Mouse (Mus musculus): Measurements from ENCODE around the gene Serpina16. TPM values are rescaled to one million over a fixed set of nuclear protein-coding genes. Genes with fewer than 3 reads are reported as not detected.

Serpina16 gene
- polyA plus RNA-seq, 1 experiment: not detected

DNA sequence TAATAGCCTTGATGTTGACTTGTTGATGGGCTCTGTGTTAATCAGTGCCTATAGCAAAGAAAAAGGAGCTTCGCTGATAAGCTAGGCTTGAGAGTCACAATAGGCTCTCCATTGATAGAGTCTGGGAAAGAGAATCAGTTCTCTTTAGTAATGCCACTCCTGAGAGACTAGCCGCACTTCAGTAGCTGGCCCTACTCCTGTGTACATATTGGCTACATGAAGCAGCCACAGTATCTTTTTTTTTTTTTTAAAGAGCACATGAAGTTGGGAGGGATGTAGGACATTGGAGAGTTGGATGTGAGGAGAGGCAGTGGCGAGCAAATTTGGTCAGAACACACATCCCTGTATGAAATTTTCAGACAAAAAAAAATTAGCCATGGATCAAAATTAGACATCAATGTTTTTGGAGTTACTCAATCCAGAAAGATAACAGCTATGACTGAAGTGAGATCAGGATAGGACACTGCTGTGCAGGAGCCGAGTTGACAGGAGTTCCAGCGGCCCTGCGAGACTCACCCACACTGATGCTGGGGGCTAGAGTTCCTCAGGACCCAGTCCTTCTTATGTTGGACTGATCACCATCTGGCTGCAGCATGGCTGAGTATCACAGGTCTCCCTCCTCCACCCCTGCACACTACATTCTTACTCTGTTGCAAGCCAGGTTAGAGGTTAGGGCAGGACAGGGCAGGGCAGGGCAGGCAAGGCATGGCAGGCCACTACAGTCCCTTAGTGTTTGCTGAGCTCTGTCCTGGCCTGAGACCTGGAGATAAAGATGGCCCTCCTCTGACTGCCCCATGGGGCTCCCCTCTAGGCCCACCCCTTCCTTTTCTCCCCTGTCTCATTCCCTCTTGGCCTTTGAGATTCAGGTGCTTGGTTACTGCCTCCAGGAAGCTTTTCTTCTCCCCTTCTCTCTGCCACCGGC lies 20.6 kb downstream of the Serpina16 start:
- no peaks in the 10 kb centered on the region for H3K27me3 ChIP-seq (ENCODE audit: control insufficient read depth, insufficient read depth, low read length)
- no peak overlapping the region for H3K27ac ChIP-seq (ENCODE audit: insufficient read depth, low read length)
- no peak overlapping the region for H3K4me3 ChIP-seq (replicated peaks; ENCODE audit: insufficient read depth, low read depth, low read length)
- WGBS: 87% methylated on average over 7 of the region's 7 CpGs
- no peak for TF ChIP-seq CTCF (IDR thresholded peaks at IDR 0.05; ENCODE audit: borderline replicate concordance, insufficient read depth, low read depth, low read length)
- TF ChIP-seq POLR2A (IDR thresholded peaks at IDR 0.05; ENCODE audit: borderline replicate concordance, insufficient read depth, low read length): no peak
- no peak for DNase-seq
- H3K4me1 ChIP-seq (ENCODE audit: control insufficient read depth, insufficient read depth, low read length): no peaks in the 10 kb centered on the region

- TF ChIP-seq POLR2A (IDR thresholded peaks at IDR 0.05; ENCODE audit: borderline replicate concordance, insufficient read depth, low read length): no peak
- TF ChIP-seq CTCF (IDR thresholded peaks at IDR 0.05; ENCODE audit: borderline replicate concordance, insufficient read depth, low read depth, low read length): no peak
- no peak overlapping the region for H3K27ac ChIP-seq (ENCODE audit: insufficient read depth, low read length)
Observed at GRCm38 (mm10) chr12:103653836-103654235, 22.1 kb downstream of the Serpina16 start.

GRCm38 (mm10) chr12:103646314-103646713 lies 29.6 kb downstream of the Serpina16 start:
- no peak for DNase-seq
- no peak overlapping the region for H3K27ac ChIP-seq (ENCODE audit: insufficient read depth, low read length)
- TF ChIP-seq POLR2A (IDR thresholded peaks at IDR 0.05; ENCODE audit: borderline replicate concordance, insufficient read depth, low read length) (no peak), CTCF (IDR thresholded peaks at IDR 0.05; ENCODE audit: borderline replicate concordance, insufficient read depth, low read depth, low read length) (no peak)
- no peak overlapping the region for H3K4me3 ChIP-seq (replicated peaks; ENCODE audit: insufficient read depth, low read depth, low read length)
- 77% methylated on average over 2 of the region's 2 CpGs for WGBS
- no peaks in the 10 kb centered on the region for H3K27me3 ChIP-seq (ENCODE audit: control insufficient read depth, insufficient read depth, low read length)
- no peaks in the 10 kb centered on the region for H3K4me1 ChIP-seq (ENCODE audit: control insufficient read depth, insufficient read depth, low read length)

More at GRCm38 (mm10) chr12:103653836-103654235, 22.1 kb downstream of the Serpina16 start:
- Histone ChIP-seq H3K27me3 (ENCODE audit: control insufficient read depth, insufficient read depth, low read length) (no peaks in the 10 kb centered on the region), H3K4me1 (ENCODE audit: control insufficient read depth, insufficient read depth, low read length) (no peaks in the 10 kb centered on the region), H3K4me3 (replicated peaks; ENCODE audit: insufficient read depth, low read depth, low read length) (no peak overlapping the region)
- DNase-seq: no peak
- WGBS: 95% methylated on average over 2 of the region's 2 CpGs

DNA sequence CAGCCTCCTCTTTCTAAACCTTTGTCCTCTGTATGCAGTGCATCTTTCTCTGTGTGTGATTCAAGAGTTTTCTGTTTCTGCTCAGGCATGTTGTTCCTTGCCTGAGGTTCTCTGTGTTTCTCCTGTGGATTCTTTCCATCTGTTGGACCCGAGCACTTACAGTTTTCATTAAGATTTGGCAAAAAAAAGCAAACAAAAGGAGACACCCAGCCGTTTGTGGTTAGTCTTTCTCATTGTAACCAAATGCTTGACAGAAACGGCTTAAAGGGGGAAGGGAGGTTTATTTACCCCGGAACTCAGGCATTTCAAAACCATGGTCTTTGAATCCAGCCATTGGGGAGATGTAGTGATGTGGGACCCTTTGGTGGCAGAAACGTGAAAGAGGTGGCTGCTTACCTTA lies 31.3 kb downstream of the Serpina16 start:
- no peak overlapping the region for H3K27ac ChIP-seq (ENCODE audit: insufficient read depth, low read length)
- H3K4me3 ChIP-seq (replicated peaks; ENCODE audit: insufficient read depth, low read depth, low read length): no peak overlapping the region
- no peak for DNase-seq
- TF ChIP-seq CTCF (IDR thresholded peaks at IDR 0.05; ENCODE audit: borderline replicate concordance, insufficient read depth, low read depth, low read length) (no peak), POLR2A (IDR thresholded peaks at IDR 0.05; ENCODE audit: borderline replicate concordance, insufficient read depth, low read length) (no peak)
- WGBS: 25% methylated on average over 5 of the region's 5 CpGs
- no peaks in the 10 kb centered on the region for H3K4me1 ChIP-seq (ENCODE audit: control insufficient read depth, insufficient read depth, low read length)
- no peaks in the 10 kb centered on the region for H3K27me3 ChIP-seq (ENCODE audit: control insufficient read depth, insufficient read depth, low read length)

GRCm38 (mm10) chr12:103643818-103644217 lies 32.1 kb downstream of the Serpina16 start:
- DNase-seq: no peak
- 76% methylated on average over 3 of the region's 3 CpGs for WGBS
- H3K27ac ChIP-seq (ENCODE audit: insufficient read depth, low read length): no peak overlapping the region
- TF ChIP-seq CTCF (IDR thresholded peaks at IDR 0.05; ENCODE audit: borderline replicate concordance, insufficient read depth, low read depth, low read length): no peak
- no peak for TF ChIP-seq POLR2A (IDR thresholded peaks at IDR 0.05; ENCODE audit: borderline replicate concordance, insufficient read depth, low read length)
- H3K4me3 ChIP-seq (replicated peaks; ENCODE audit: insufficient read depth, low read depth, low read length): no peak overlapping the region
- no peaks in the 10 kb centered on the region for H3K4me1 ChIP-seq (ENCODE audit: control insufficient read depth, insufficient read depth, low read length)
- no peaks in the 10 kb centered on the region for H3K27me3 ChIP-seq (ENCODE audit: control insufficient read depth, insufficient read depth, low read length)

- H3K27me3 ChIP-seq (ENCODE audit: control insufficient read depth, insufficient read depth, low read length): no peaks in the 10 kb centered on the region
- DNase-seq: peak; percentile 41 to 69
- H3K4me3 ChIP-seq (replicated peaks; ENCODE audit: insufficient read depth, low read depth, low read length): no peak overlapping the region
- TF ChIP-seq POLR2A (IDR thresholded peaks at IDR 0.05; ENCODE audit: borderline replicate concordance, insufficient read depth, low read length) (no peak), CTCF (IDR thresholded peaks at IDR 0.05; ENCODE audit: borderline replicate concordance, insufficient read depth, low read depth, low read length) (peak; percentile 66)
- 0% methylated on average over 2 of the region's 2 CpGs for WGBS
- H3K27ac ChIP-seq (ENCODE audit: insufficient read depth, low read length): no peak overlapping the region
- no peaks in the 10 kb centered on the region for H3K4me1 ChIP-seq (ENCODE audit: control insufficient read depth, insufficient read depth, low read length)
Observed at GRCm38 (mm10) chr12:103643336-103643735, 32.6 kb downstream of the Serpina16 start.

DNA sequence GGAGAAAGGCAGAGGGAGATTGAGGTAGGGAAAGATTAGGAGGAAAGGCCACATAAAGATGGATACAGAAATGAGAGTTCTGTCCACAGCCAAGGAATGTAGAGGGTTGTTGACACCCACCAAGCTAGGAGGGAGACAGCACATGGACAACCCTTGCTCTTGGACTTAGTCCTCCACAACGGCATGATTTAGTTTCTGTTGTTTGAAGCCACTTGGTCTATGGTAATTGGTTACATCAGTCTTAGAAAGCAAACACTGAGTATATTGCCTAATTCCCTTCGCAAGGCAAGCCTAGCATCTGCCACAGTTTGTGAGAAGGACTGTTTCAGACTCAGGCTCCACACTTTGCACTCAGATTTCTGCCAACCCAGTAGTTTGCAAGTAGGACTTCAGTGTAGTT lies 40.1 kb downstream of the Serpina16 start:
- Histone ChIP-seq H3K4me3 (replicated peaks; ENCODE audit: insufficient read depth, low read depth, low read length) (no peak overlapping the region), H3K4me1 (ENCODE audit: control insufficient read depth, insufficient read depth, low read length) (no peaks in the 10 kb centered on the region), H3K27ac (ENCODE audit: insufficient read depth, low read length) (no peak overlapping the region), H3K27me3 (ENCODE audit: control insufficient read depth, insufficient read depth, low read length) (no peaks in the 10 kb centered on the region)
- WGBS: 89% methylated on average over 2 of the region's 2 CpGs
- no peak for TF ChIP-seq CTCF (IDR thresholded peaks at IDR 0.05; ENCODE audit: borderline replicate concordance, insufficient read depth, low read depth, low read length)
- no peak for TF ChIP-seq POLR2A (IDR thresholded peaks at IDR 0.05; ENCODE audit: borderline replicate concordance, insufficient read depth, low read length)
- DNase-seq: no peak

DNA sequence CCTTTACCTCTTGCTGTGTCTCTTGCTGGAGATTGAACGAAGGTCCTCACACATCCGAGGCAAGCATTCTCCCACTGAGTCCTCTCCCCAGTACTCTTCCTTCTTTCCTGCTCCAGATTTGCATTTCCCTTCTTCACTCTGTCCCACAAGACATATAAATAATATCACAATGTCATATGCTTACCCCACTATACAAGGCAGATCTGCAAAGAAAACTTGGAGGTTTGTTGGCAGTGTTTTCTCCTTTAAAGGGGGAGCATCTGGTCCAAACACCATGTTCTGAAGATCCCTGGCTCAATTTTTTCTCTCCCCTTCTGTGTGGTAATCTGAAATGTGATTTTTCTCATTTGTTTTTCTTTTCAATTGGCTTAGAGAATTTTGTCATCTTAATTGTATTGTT lies 41.5 kb downstream of the Serpina16 start:
- DNase-seq: no peak
- H3K27ac ChIP-seq (ENCODE audit: insufficient read depth, low read length): no peak overlapping the region

More for the DNA sequence above, 41.5 kb downstream of the Serpina16 start:
- Histone ChIP-seq H3K27me3 (ENCODE audit: control insufficient read depth, insufficient read depth, low read length) (no peaks in the 10 kb centered on the region; the same call in 1 of the 2 replicates), H3K4me3 (replicated peaks; ENCODE audit: insufficient read depth, low read depth, low read length) (no peak overlapping the region), H3K4me1 (ENCODE audit: control insufficient read depth, insufficient read depth, low read length) (no peaks in the 10 kb centered on the region)
- 58% methylated on average over 2 of the region's 2 CpGs for WGBS
- no peak for TF ChIP-seq CTCF (IDR thresholded peaks at IDR 0.05; ENCODE audit: borderline replicate concordance, insufficient read depth, low read depth, low read length)

Data from cerebellum, adult 2 months (tissue).